Mouse (Mus musculus): ENCODE results near the gene Tab1. TPM values are rescaled to one million over a fixed set of nuclear protein-coding genes. Genes with fewer than 3 reads are reported as not detected.

Tab1 gene
- polyA plus RNA-seq, 1 experiment from 2014 or later = 40.2 TPM

DNA sequence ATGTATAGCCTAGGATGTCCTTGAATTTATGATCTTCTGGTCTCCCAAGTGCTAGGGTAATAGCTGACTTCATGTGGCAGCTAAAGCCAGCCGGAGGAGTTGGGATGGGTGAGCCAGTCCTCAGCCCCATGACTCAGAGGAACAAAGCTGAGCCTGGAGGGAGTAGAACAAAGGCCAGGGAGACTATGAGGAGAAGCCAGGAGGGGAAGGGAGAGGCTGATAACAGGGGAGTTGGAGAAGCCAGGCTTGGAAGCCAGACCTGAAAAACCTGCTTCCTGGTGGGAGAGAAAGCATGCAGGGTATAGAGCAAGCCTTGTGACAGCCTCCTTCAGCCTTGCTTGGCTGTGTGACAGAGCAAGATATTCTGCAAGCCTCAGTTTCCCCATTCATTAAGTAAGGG, 37.3 kb upstream of the Tab1 start:
- no peak for ATAC-seq (ENCODE audit: low FRiP score, low read depth)
- H3K4me2 ChIP-seq = no peak overlapping the region
- WGBS = 86% methylated on average over 1 of the region's 1 CpGs
- no peak overlapping the region for H3K9ac ChIP-seq
- no peaks in the 10 kb centered on the region for H3K27me3 ChIP-seq
- no peaks in the 10 kb centered on the region for H3K9me3 ChIP-seq
- H3K4me1 ChIP-seq (replicated peaks) = peaks cover 55% of the 10 kb centered on the region
- H3K4me3 ChIP-seq = no peak overlapping the region
- no peak overlapping the region for H3K27ac ChIP-seq (replicated peaks)
- no peaks in the 10 kb centered on the region for H3K36me3 ChIP-seq

DNA sequence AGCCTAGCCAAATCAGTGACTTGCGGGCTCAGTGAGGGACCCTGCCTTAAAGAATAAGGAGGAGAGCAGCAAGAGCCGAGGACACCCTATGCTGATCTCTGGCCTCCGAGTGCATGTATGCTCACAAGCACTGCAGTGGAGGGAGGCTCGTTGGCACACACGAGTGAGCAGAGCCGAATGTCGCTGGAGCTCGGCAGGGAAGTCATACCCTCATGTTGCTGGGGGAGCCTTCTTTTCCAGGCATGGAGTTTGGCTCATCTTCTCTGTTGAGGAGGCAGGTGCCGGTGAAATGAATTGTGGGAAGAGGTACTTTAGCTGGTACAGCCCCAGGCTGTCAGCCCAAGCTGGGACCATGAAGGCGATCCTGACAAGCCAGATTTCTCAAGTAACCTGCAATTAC, 36.5 kb upstream of the Tab1 start:
- H3K4me3 ChIP-seq = no peak overlapping the region
- 68% methylated on average over 10 of the region's 10 CpGs for WGBS
- no peak overlapping the region for H3K4me2 ChIP-seq
- H3K27ac ChIP-seq (replicated peaks) = no peak overlapping the region
- no peaks in the 10 kb centered on the region for H3K9me3 ChIP-seq
- peaks cover 49% of the 10 kb centered on the region for H3K4me1 ChIP-seq (replicated peaks)
- no peak for ATAC-seq (ENCODE audit: low FRiP score, low read depth)
- H3K27me3 ChIP-seq = no peaks in the 10 kb centered on the region
- no peaks in the 10 kb centered on the region for H3K36me3 ChIP-seq
- H3K9ac ChIP-seq = no peak overlapping the region

DNA sequence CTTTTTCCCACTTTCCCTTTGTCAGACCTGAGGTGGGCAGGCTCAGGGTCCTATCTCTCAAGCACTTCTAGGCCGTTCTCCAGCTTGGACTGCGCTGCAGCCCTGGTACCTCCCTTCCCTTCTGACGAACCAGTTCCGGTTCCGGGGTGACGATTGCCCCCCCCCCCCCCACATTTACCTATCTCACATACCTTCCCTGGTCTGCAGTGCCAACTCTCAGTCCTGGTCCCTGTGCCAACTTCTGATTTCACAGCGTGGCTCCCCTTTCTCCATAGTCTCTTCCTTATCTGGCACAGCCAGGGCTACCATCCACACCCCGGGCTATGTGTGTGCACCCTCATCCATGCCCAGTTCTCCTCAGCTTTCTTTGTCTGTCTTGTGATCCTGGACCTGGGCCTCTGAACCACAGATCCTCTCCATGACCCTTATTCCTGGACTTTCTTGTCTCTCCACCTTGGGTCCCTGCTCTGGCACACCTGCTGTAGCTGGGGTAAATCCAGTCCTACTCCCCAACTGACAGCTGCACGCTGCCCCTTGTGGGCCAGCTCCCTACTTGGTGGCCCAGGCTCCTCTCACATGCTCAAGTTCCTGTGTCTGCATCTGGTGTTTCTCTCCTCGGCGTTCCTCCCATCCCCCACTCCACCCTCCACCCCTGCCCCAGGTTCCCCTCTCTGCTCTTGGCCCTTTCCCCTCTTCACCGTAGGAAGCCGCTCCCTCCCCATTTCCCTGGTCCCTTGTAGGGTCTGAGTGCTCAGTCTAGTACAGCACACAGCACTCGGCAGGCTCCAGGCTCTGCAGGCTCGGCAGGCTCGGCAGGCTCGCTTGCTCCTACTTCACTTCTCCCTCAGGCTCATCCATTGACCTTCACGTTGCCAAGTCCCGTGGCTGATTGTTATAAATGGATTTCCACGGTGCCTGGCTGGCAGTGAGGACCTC, 35.7 kb upstream of the Tab1 start:
- ATAC-seq (ENCODE audit: low FRiP score, low read depth) = no peak
- Histone ChIP-seq H3K27me3 (no peaks in the 10 kb centered on the region), H3K9ac (peak overlapping the region; percentile 30), H3K4me3 (no peak overlapping the region), H3K4me1 (replicated peaks) (peaks cover 46% of the 10 kb centered on the region), H3K4me2 (peak overlapping the region; percentile 15; the same call in 1 of the 2 replicates), H3K27ac (replicated peaks) (peak overlapping the region; percentile 49), H3K9me3 (no peaks in the 10 kb centered on the region), H3K36me3 (no peaks in the 10 kb centered on the region)
- WGBS = 25% methylated on average over 18 of the region's 20 CpGs

DNA sequence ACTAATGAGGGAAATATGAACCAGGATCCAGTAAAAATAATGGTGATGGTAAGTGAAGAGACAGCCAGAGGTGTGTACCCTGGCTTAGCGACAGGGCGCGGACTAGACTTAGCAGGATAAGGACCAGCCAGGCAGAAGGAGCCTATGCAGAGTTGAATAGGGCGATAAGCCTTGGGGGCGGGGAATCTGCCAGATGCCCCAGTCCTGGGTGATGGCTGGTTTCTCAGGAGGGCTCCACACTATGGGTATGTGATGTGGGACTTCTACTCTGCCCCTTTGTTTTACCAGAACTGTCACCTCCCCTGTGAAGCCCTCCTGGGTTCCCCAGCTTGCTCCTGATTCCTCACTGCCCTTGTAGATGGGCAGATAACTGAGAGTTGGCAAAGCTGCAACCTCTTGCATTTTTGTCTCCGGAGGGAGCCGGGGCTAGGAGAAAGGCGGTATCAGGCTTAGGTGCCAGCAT, 34.9 kb upstream of the Tab1 start:
- ATAC-seq (ENCODE audit: low FRiP score, low read depth) = no peak
- peak overlapping the region; percentile 15; the same call in 1 of the 2 replicates for H3K4me2 ChIP-seq
- no peak overlapping the region for H3K4me3 ChIP-seq
- peak overlapping the region; percentile 49; the same call in 1 of the 2 replicates for H3K27ac ChIP-seq (replicated peaks)
- no peaks in the 10 kb centered on the region for H3K36me3 ChIP-seq
- 47% methylated on average over 8 of the region's 8 CpGs for WGBS
- no peaks in the 10 kb centered on the region for H3K9me3 ChIP-seq
- no peaks in the 10 kb centered on the region for H3K27me3 ChIP-seq
- H3K4me1 ChIP-seq (replicated peaks) = peaks cover 38% of the 10 kb centered on the region
- no peak overlapping the region for H3K9ac ChIP-seq

DNA sequence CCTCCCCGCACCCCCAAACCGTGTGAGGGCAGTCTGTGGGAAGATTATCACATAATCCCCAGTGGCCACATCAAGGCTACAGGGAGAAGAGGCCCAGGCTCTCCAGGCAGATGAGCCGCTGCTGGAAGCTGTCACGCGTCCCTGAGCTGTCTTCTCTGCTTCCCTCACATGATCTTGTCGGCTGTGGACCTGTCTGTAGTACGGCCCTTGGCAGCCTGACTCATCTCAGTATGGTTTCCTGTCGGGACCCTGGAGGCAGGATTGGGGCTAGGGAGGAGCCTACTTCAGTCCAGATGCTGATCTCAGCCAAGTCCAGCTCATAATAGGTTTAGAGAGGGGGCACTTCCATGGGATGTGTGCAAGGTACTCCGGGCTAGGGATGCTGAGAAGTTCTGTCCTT, 34.1 kb upstream of the Tab1 start:
- 57% methylated on average over 9 of the region's 9 CpGs for WGBS
- Histone ChIP-seq H3K27me3 (no peaks in the 10 kb centered on the region), H3K9ac (no peak overlapping the region), H3K9me3 (no peaks in the 10 kb centered on the region), H3K4me1 (replicated peaks) (peaks cover 31% of the 10 kb centered on the region), H3K36me3 (no peaks in the 10 kb centered on the region), H3K4me3 (no peak overlapping the region), H3K27ac (replicated peaks) (no peak overlapping the region; the same call in 1 of the 2 replicates), H3K4me2 (no peak overlapping the region)
- ATAC-seq (ENCODE audit: low FRiP score, low read depth) = no peak

DNA sequence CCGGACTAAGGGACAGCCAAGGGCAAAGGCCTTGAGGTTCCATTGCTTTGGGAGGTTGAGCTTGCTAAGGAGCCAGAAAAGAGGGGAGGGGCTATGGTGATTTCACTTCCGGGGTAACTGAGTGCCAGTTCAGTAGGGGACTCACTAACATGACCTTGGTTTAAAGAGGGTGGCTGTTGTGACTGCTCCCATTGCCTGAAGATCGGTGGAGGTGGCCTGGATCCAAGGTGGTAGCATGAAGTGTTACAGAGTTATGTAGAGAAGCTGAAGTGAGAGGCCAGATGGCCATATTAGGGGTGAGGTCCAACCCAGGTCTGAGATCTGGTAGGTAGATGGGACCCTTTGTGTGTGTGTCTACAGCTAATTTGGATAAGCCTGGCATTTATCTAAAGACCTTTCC, 33.5 kb upstream of the Tab1 start:
- H3K4me1 ChIP-seq (replicated peaks) = peaks cover 27% of the 10 kb centered on the region
- H3K27ac ChIP-seq (replicated peaks) = no peak overlapping the region
- H3K27me3 ChIP-seq = no peaks in the 10 kb centered on the region
- H3K4me2 ChIP-seq = no peak overlapping the region
- H3K4me3 ChIP-seq = no peak overlapping the region
- no peaks in the 10 kb centered on the region for H3K36me3 ChIP-seq
- no peaks in the 10 kb centered on the region for H3K9me3 ChIP-seq
- WGBS = 73% methylated on average over 3 of the region's 3 CpGs
- no peak for ATAC-seq (ENCODE audit: low FRiP score, low read depth)
- no peak overlapping the region for H3K9ac ChIP-seq

DNA sequence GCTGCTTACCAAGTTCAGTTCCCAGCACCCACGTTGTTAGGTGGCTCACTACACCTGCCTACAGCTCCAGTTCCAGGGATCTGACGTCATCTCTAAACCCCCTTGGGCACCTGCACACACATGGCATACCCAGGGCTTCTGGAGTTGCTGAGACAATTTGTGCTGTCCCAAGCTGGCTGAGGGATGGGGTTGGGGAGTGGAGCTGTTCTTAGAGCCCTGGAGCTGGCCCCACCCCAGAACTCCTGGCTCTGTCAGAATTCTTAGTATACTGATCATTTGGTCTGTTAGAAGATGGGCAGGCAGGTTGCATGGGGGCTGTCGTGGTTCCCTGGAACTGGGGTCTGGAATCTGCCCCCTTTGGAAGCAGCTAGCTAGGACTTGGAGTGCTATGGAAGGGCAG, 32.7 kb upstream of the Tab1 start:
- Histone ChIP-seq H3K27ac (replicated peaks) (no peak overlapping the region), H3K9ac (no peak overlapping the region), H3K9me3 (no peaks in the 10 kb centered on the region), H3K4me1 (replicated peaks) (peaks cover 27% of the 10 kb centered on the region), H3K4me3 (no peak overlapping the region), H3K4me2 (no peak overlapping the region), H3K36me3 (no peaks in the 10 kb centered on the region), H3K27me3 (no peaks in the 10 kb centered on the region)
- WGBS = 72% methylated on average over 3 of the region's 3 CpGs
- ATAC-seq (ENCODE audit: low FRiP score, low read depth) = no peak

DNA sequence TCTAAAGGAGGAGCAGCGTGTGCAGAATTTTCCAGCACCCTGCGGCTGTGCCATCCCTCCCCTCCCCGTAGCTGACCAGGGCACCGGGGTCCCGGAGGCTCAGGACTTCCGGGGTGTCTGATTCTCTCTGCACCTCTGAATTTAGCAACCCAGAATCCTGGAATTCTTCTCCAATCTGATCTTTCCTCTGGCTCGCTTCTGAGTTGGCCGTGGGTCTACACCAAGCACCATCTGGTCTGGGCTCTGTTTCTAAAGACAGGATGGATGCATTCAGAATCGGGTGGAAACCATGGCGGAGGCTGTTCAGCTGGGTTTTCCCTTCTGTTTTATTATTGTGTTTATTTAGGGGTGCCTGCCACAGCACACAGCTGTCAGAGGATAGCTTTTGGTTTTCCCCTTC, 32.1 kb upstream of the Tab1 start:
- Histone ChIP-seq H3K9ac (no peak overlapping the region), H3K4me2 (no peak overlapping the region), H3K4me3 (no peak overlapping the region), H3K9me3 (no peaks in the 10 kb centered on the region), H3K4me1 (replicated peaks) (peaks cover 27% of the 10 kb centered on the region), H3K36me3 (no peaks in the 10 kb centered on the region), H3K27me3 (no peaks in the 10 kb centered on the region), H3K27ac (replicated peaks) (0 out of 2 replicates have a peak overlapping the region, but pooled peaks have one; percentile 50)
- WGBS = 79% methylated on average over 10 of the region's 10 CpGs
- ATAC-seq (ENCODE audit: low FRiP score, low read depth) = no peak

DNA sequence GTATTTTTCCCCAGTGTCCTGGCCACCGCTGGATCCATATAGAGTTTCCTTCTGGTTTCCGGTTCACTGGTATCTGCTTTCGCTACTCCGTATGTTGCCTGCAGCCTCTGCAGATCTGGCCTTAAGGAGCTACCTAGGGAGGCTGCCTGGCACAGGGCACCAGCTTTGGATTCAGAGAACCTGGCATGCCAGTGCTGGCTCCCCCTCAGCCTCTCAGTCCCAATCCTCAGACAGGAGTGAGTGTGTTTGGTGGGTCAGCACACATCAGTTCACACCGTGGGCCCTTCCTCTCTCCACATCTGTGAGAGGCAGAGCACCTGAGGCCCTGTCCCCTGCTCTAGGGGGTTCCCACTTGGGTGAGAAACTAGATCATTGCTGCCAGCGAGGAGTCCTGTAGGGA, 31.4 kb upstream of the Tab1 start:
- 76% methylated on average over 6 of the region's 6 CpGs for WGBS
- H3K4me3 ChIP-seq = no peak overlapping the region
- H3K36me3 ChIP-seq = no peaks in the 10 kb centered on the region
- H3K9ac ChIP-seq = no peak overlapping the region
- no peaks in the 10 kb centered on the region for H3K27me3 ChIP-seq
- ATAC-seq (ENCODE audit: low FRiP score, low read depth) = no peak
- H3K4me1 ChIP-seq (replicated peaks) = peaks cover 27% of the 10 kb centered on the region
- 0 out of 2 replicates have a peak overlapping the region, but pooled peaks have one; percentile 50 for H3K27ac ChIP-seq (replicated peaks)
- no peak overlapping the region for H3K4me2 ChIP-seq
- H3K9me3 ChIP-seq = no peaks in the 10 kb centered on the region

DNA sequence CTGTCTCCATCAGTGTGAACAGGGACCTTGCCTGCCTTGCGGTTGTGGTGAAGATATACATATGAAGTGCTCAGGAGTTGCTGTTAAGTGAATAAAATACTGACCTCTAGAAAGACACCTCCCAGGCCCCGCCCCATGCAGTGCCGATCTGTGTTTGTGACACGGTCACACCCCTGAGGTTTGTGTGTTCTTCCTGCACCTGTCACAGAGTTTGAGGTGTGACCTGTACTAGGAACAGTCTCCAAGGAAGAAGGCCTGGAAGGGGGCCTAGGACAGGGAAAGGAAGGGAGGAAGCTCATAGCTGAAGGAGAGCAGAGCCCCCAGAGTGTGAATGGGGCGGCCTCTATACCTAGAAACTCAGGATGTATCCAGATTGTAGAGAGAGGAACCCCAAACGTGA, 30.4 kb upstream of the Tab1 start:
- Histone ChIP-seq H3K36me3 (no peaks in the 10 kb centered on the region), H3K4me3 (no peak overlapping the region), H3K27me3 (no peaks in the 10 kb centered on the region), H3K4me1 (replicated peaks) (peaks cover 17% of the 10 kb centered on the region), H3K4me2 (no peak overlapping the region), H3K9me3 (no peaks in the 10 kb centered on the region), H3K27ac (replicated peaks) (no peak overlapping the region), H3K9ac (no peak overlapping the region)
- ATAC-seq (ENCODE audit: low FRiP score, low read depth) = no peak
- WGBS = 87% methylated on average over 6 of the region's 6 CpGs

DNA sequence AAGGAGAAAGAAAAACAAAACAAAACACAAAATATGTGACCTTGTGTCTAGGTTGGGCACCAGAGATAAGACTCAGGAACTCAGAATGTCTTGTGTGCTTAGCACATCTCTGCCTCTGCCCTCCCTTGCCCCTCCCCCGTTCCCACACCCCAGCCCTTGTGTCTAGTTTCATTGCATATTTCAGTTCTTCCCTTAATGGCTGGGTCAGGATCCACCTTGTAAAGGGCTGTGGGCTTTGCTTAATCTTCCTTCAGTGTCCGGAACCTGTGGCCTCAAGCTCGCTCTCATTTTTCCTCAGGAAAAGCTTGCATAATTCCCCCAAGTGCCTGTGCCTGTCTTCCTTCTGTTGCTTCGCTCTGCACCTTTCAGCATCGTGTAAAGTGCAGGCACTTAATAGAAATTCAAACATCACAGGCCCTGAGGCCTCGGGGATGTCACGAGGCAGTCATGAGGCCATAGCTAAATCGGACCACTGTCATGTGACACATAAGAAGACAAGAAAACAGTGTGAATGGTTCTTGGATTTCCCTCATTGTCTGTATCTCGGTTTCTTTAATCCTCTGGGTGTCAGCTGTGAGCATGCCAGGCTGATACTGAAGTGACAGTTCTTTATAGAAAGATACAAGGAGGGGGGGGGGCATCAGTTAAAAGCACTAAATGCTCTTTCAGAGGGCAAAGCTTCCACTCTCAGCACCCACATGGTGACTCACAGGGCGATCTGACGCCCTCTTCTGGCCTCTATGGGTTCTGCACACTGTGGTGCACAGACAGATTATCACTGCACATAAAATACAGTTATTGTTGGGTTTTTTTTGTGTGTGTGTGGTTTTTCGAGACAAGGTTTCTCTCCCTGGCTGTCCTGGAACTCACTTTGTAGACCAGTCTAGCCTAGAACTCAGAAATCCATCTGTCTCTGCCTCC, 27.2 kb upstream of the Tab1 start:
- no peak for ATAC-seq (ENCODE audit: low FRiP score, low read depth)
- no peak overlapping the region for H3K4me2 ChIP-seq
- WGBS = 73% methylated on average over 12 of the region's 12 CpGs
- H3K27ac ChIP-seq (replicated peaks) = no peak overlapping the region
- no peaks in the 10 kb centered on the region for H3K4me1 ChIP-seq (replicated peaks)
- H3K4me3 ChIP-seq = no peak overlapping the region
- H3K27me3 ChIP-seq = no peaks in the 10 kb centered on the region
- no peaks in the 10 kb centered on the region for H3K9me3 ChIP-seq
- H3K36me3 ChIP-seq = 0 out of 2 replicates have a peak, but pooled peaks cover 4% of the 10 kb centered on the region
- no peak overlapping the region for H3K9ac ChIP-seq

DNA sequence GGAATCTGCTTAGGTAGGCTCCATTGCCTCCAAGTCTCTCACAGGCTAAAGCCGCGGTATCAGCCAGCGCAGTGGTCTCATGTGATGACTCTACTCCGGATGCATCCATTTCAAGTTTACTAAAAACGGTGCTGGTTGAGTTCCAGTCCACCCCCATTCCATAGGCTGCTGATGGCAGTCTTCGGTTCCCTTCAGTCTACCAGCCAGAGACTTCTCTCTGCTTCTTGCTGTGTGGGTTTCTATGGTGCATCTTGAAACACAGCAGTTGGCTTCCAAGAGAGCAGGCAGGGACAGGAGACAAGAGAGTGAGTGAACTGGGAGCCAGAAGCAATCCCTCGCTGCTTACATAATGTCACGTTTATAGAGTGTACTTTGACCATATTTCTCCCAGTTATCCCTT, 25.8 kb upstream of the Tab1 start:
- no peaks in the 10 kb centered on the region for H3K9me3 ChIP-seq
- no peak overlapping the region for H3K9ac ChIP-seq
- H3K27me3 ChIP-seq = no peaks in the 10 kb centered on the region
- WGBS = 93% methylated on average over 8 of the region's 8 CpGs
- no peak for ATAC-seq (ENCODE audit: low FRiP score, low read depth)
- H3K27ac ChIP-seq (replicated peaks) = no peak overlapping the region
- H3K4me1 ChIP-seq (replicated peaks) = no peaks in the 10 kb centered on the region
- no peak overlapping the region for H3K4me3 ChIP-seq
- peaks cover 16% of the 10 kb centered on the region for H3K36me3 ChIP-seq
- H3K4me2 ChIP-seq = no peak overlapping the region
